8 mouse cellular contexts compared by ENCODE assay signal in the genomic region with DNA sequence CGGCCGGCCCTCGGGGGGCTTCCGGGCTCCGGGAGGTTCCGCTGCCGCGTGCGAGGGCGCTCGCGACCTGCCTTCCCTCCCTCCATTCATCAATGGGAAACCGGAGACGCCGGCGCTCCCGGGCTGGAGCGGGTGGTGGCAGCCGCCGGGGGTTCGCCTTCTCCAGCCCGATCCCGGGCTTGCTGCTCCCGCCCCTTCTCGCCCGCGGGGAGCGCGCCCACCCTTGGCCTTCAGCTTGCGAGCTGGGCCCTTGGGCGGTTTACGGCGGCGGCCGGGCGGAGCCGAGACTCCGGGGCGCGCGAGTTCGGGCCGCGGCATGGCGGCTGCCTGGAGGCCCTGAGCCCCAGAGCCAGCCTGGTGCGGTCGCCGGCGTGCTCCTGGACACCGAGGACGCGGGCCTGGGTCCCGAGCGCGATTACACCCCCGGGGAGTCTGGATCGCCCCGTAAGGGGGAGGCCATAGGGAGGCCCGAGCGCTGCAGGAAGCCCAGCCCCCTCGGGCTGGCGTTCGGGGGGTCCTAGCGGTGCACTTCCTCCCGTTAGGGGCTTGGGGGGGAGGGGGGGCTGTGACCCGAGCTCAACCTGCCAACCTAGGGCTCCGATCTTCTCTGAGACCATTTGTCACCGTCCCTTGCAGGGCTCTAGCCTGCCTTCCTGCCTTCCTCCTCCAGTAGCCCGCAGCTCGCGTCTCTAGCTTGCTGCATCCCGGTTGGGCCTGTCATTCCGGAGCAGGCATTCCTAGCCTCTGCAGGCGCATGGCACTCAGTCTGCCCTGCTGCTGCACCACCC. TPM values are rescaled to one million over a fixed set of nuclear protein-coding genes. Genes with fewer than 3 reads are reported as not detected.
DNase-seq lines count a peak whose midpoint lies in the region; ATAC-seq and TF ChIP-seq lines count a peak whose summit lies in the region.

No protein-coding gene starts in this region.

- H3K4me3 ChIP-seq in E14TG2a.4 (replicated peaks; ENCODE audit: low read length), result peak overlapping the region; percentile 92
- peak overlapping the region; percentile 73 for H3K4me3 ChIP-seq in forebrain, embryonic 14.5 days (ENCODE audit: low read depth, low read length)
- peak overlapping the region; percentile 82 for H3K4me3 ChIP-seq in layer of hippocampus, adult 2 months
- peak overlapping the region; percentile 65 for H3K4me3 ChIP-seq in lung, adult 2 months (replicated peaks; ENCODE audit: extremely low read depth, low read depth, low read length)
- peak overlapping the region; percentile 61 for H3K4me3 ChIP-seq in neural tube, embryonic 15.5 days (replicated peaks)

- under 1% methylated on average over 58 of the region's 74 CpGs for WGBS in forebrain, embryonic 14.5 days
- under 1% methylated on average over 63 of the region's 74 CpGs for WGBS in lung, adult 2 months
- WGBS in neural tube, embryonic 15.5 days, result under 1% methylated on average over 64 of the region's 74 CpGs

- H3K27me3 ChIP-seq in E14TG2a.4 (ENCODE audit: insufficient read depth, low read length), result no peaks in the 10 kb centered on the region
- no peaks in the 10 kb centered on the region for H3K27me3 ChIP-seq in forebrain, embryonic 14.5 days (replicated peaks; ENCODE audit: control insufficient read depth, insufficient read depth, low read length)
- H3K27me3 ChIP-seq in neural tube, embryonic 15.5 days (replicated peaks), result no peaks in the 10 kb centered on the region

- H3K4me2 ChIP-seq in forebrain, embryonic 14.5 days (ENCODE audit: low read length), result peak overlapping the region; percentile 76
- peak overlapping the region; percentile 71 for H3K4me2 ChIP-seq in neural tube, embryonic 15.5 days

- H3K9ac ChIP-seq in forebrain, embryonic 14.5 days (ENCODE audit: low read length), result peak overlapping the region; percentile 95
- H3K9ac ChIP-seq in neural tube, embryonic 15.5 days (replicated peaks), result peak overlapping the region; percentile 96

- no peak for TF ChIP-seq CTCF in E14TG2a.4 (conservative IDR thresholded peaks at IDR 0.05; ENCODE audit: low read length)
- no peak; the same call in 1 of the 2 replicates for TF ChIP-seq CTCF in layer of hippocampus, adult 2 months (conservative IDR thresholded peaks at IDR 0.05)
- TF ChIP-seq CTCF in lung, adult 2 months (IDR thresholded peaks at IDR 0.05; ENCODE audit: insufficient read depth, low read length), result no peak

- peak; percentile 67 for DNase-seq in forebrain, embryonic 14.5 days (ENCODE audit: low spot score)
- DNase-seq in heart, postnatal 14 days, result peak; percentile 71 to 72
- DNase-seq in layer of hippocampus, adult 2 months (ENCODE audit: low spot score in 2 of 2), result peak; percentile 66 to 72
- DNase-seq in lung, adult 2 months, result peak; percentile 70
- peak; percentile 60 for DNase-seq in testis, postnatal 14 days (ENCODE audit: low spot score)

- H3K4me1 ChIP-seq in E14TG2a.4 (replicated peaks; ENCODE audit: low read depth, low read length), result peaks cover 74% of the 10 kb centered on the region
- peaks cover 25% of the 10 kb centered on the region for H3K4me1 ChIP-seq in forebrain, embryonic 14.5 days (ENCODE audit: control insufficient read depth, insufficient read depth, low read length)
- 0 out of 2 replicates have a peak, but pooled peaks cover 3% of the 10 kb centered on the region for H3K4me1 ChIP-seq in lung, adult 2 months (ENCODE audit: control insufficient read depth, insufficient read depth, low read length)
- peaks cover 44% of the 10 kb centered on the region for H3K4me1 ChIP-seq in neural tube, embryonic 15.5 days

- H3K27ac ChIP-seq in forebrain, embryonic 14.5 days (ENCODE audit: low read depth, low read length), result peak overlapping the region; percentile 98
- H3K27ac ChIP-seq in layer of hippocampus, adult 2 months, result peak overlapping the region; percentile 97
- H3K27ac ChIP-seq in neural tube, embryonic 15.5 days (replicated peaks), result peak overlapping the region; percentile 97

- intact Hi-C loops in heart, postnatal 14 days (cut with DNase I), result loop anchor here (5.0 to 10.0 kb wide), 3 partner anchors 98 to 1191 kb away; no protein-coding TSS in a partner anchor

- no peaks in the 10 kb centered on the region for H3K9me3 ChIP-seq in E14TG2a.4 (ENCODE audit: low read length)
- H3K9me3 ChIP-seq in forebrain, embryonic 14.5 days (replicated peaks; ENCODE audit: control insufficient read depth, low read length), result no peaks in the 10 kb centered on the region
- H3K9me3 ChIP-seq in neural tube, embryonic 15.5 days (replicated peaks), result no peaks in the 10 kb centered on the region

- 0 out of 2 replicates have a peak, but pooled peaks have one; percentile 1 for ATAC-seq in cerebellum, adult (ENCODE audit: insufficient number of reproducible peaks, low FRiP score, low TSS enrichment)
- peak; percentile 35 for ATAC-seq in forebrain, embryonic 14.5 days
- ATAC-seq in neural tube, embryonic 15.5 days (ENCODE audit: low FRiP score), result peak; percentile 27

- TF ChIP-seq POLR2A in lung, adult 2 months (IDR thresholded peaks at IDR 0.05; ENCODE audit: borderline replicate concordance, extremely low read depth, low read depth, low read length), result no peak

- H3K36me3 ChIP-seq in E14TG2a.4 (ENCODE audit: insufficient read depth, low read length), result peaks cover 32% of the 10 kb centered on the region
- H3K36me3 ChIP-seq in forebrain, embryonic 14.5 days (ENCODE audit: control insufficient read depth, insufficient read depth, low read length), result no peaks in the 10 kb centered on the region
- no peaks in the 10 kb centered on the region for H3K36me3 ChIP-seq in neural tube, embryonic 15.5 days

RNA-seq across cellular contexts. Expression of a gene that starts 1.8 kb away (rescaled TPM):
- polyA plus RNA-seq in forebrain, embryonic 14.5 days (2014; fragmentation: Nextera tagmentation; extraction: Ambion mirVana), result 24.4 and 30.5 TPM in 2 replicates
- 1 to 10 TPM; 1.9 to 2.6 TPM for total RNA-seq in heart, postnatal 14 days (2021)
- 10 to 100 TPM; 28.3 to 30.4 TPM for total RNA-seq in layer of hippocampus, adult 2 months (2021)
- 11.3 and 25.1 TPM in 2 replicates for polyA plus RNA-seq in lung, adult 2 months (2012; rRNA removed)
- 41.6 and 43.7 TPM in 2 replicates for polyA plus RNA-seq in neural tube, embryonic 15.5 days (2015; fragmentation: Nextera tagmentation; extraction: Ambion mirVana)

Comparison
In these comparisons a context has a peak if more than half of its experiments do, and no peak if none do; other contexts are left out.
1. Peak in every context shown above with its lines: DNase-seq, ATAC-seq, H3K4me3 ChIP-seq and H3K27ac ChIP-seq.